24 mouse cellular contexts compared by ENCODE assay signal in the genomic region with DNA sequence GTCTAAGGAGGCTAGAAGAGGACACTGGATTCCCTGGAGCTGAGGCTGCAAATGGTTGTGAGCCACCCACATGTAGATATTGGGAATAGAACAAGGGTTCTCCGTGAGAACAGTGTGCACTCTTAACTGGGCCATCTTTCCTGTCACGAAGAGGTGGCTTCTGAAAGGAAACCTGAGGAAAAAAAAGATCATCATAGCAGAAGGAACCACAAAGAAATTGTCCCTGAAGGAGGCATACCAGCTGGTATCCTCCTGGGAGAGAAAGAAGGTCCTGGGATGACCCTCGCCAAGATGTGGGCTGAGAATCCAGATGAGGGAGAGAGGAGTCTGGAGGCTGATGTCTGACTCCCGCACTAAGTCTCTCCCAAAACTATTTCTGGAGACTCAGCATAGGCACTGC. TPM values are rescaled to one million over a fixed set of nuclear protein-coding genes. Genes with fewer than 3 reads are reported as not detected.
DNase-seq lines count a peak whose midpoint lies in the region; TF ChIP-seq lines count a peak whose summit lies in the region.
"Had no signal": no experiment of that assay in that cellular context is flagged by ENCODE, and none has a peak within 500 bp of the region (broad histone marks: within the 10 kb centered on the region; RNA-seq: fewer than 3 reads in every experiment).

No protein-coding gene starts in this region.

- H3K27ac ChIP-seq in cortical plate, adult 2 months (ENCODE audit: insufficient read depth, low read length), result 0 out of 2 replicates have a peak overlapping the region, but pooled peaks have one; percentile 27
- H3K27ac ChIP-seq: embryonic facial prominence, embryonic 13.5 days; embryonic facial prominence, embryonic 15.5 days; forebrain, embryonic 10.5 days; forebrain, embryonic 12.5 days had no signal

- no peak for TF ChIP-seq CTCF in cortical plate, adult 2 months (IDR thresholded peaks at IDR 0.05; ENCODE audit: extremely low read depth, insufficient read depth, low read length)

- no peak for TF ChIP-seq POLR2A in cortical plate, adult 2 months (IDR thresholded peaks at IDR 0.05; ENCODE audit: extremely low read depth, insufficient read depth, low read length)

- peak; percentile 59 to 64 for DNase-seq in frontal cortex, adult 2 months (ENCODE audit: extremely low spot score in 1 of 2, low spot score in 1 of 2)
- DNase-seq in frontal cortex, postnatal 25 days (ENCODE audit: low spot score in 2 of 2), result no peak
- DNase-seq in left cerebral cortex, postnatal 36 days (ENCODE audit: low spot score in 2 of 2), result peak; percentile 46 to 69
- DNase-seq in left cerebral cortex, adult 11 months (ENCODE audit: low spot score), result no peak
- DNase-seq in right cerebral cortex, adult 2 months (ENCODE audit: low spot score in 2 of 2), result peak; percentile 29 to 41
- DNase-seq in right cerebral cortex, postnatal 14 days, result no peak
- no peak for DNase-seq in cerebellum, adult 11-12 months
- DNase-seq: adrenal gland, adult 8-10 months; adrenal gland, postnatal 14 days; adrenal gland, postnatal 36 days; cerebellum, adult 11 months; cerebellum, adult 2 months; cerebellum, adult 9-10 months; cerebellum, postnatal 10 days; cerebellum, postnatal 25 days; embryo, embryonic 11 days had no signal

- H3K4me1 ChIP-seq in cortical plate, adult 2 months (ENCODE audit: control insufficient read depth, insufficient read depth, low read length), result peaks cover 6% of the 10 kb centered on the region; the same call in 1 of the 2 replicates

- no peak overlapping the region for H3K4me3 ChIP-seq in cortical plate, adult 2 months (ENCODE audit: insufficient read depth, low read length)
- H3K4me3 ChIP-seq: embryonic facial prominence, embryonic 13.5 days; embryonic facial prominence, embryonic 15.5 days; erythroblast, embryonic 14.5 days; forebrain, embryonic 10.5 days; forebrain, embryonic 12.5 days had no signal

- intact Hi-C loops in left cerebral cortex, postnatal 36 days (cut with DNase I), result no loop called here

RNA-seq across cellular contexts. Expression of a gene that starts 4.4 kb away (rescaled TPM):
- polyA plus RNA-seq in frontal cortex, adult 2 months (2012; rRNA removed), result 66.2 and 79.3 TPM in 2 replicates
- total RNA-seq in left cerebral cortex, postnatal 36 days (2021), result 100 to 1,000 TPM in 1 of 2 experiments, 10 to 100 TPM in 1; 89.2 to 101 TPM
- 60.9 and 65.5 TPM in 2 replicates for polyA plus RNA-seq in cortical plate, adult 2 months (2012; rRNA removed)
- total RNA-seq: MEL had no signal
- polyA plus RNA-seq: C2C12; erythroblast, embryonic 14.5 days had no signal

Comparison
In these comparisons a context has a peak if more than half of its experiments do, and no peak if none do; other contexts are left out.
1. DNase-seq: peak in frontal cortex, adult 2 months (2 of 2), left cerebral cortex, postnatal 36 days (2 of 2) and right cerebral cortex, adult 2 months (2 of 2); none in frontal cortex, postnatal 25 days (0 of 2), left cerebral cortex, adult 11 months (single experiment), right cerebral cortex, postnatal 14 days (single experiment) and cerebellum, adult 11-12 months (single experiment).